Mouse (Mus musculus): Measurements from ENCODE around the gene Nars2. TPM values are rescaled to one million over a fixed set of nuclear protein-coding genes. Genes with fewer than 3 reads are reported as not detected.

Gene Nars2
- polyA plus RNA-seq, 1 experiment from 2014 or later = 22.9 TPM

DNA sequence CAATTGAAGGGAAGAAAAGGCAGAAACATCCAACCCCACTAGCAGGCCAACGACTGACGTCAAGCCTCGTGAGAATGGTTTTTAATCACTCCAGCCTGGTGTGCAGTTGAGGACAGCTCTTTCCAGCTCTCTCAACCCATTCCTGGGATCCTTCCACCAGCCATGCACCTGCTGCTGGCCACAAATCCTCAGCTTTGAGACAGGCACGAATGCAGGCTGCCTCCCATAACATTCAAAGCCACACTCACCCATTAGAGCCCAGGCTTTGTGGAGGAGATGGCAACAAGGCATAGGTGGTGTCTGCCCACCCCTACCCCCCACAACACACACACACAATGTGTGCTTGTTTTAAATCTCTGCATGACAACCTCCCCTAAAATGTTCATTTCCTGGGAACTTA, 127.4 kb downstream of the Nars2 start:
- H3K4me1 ChIP-seq (ENCODE audit: control insufficient read depth, insufficient read depth, low read length) = peaks cover 19% of the 10 kb centered on the region; the same call in 1 of the 2 replicates
- 50% methylated on average over 4 of the region's 4 CpGs for WGBS
- no peaks in the 10 kb centered on the region for H3K36me3 ChIP-seq (ENCODE audit: control insufficient read depth, insufficient read depth, low read length)
- no peak overlapping the region for H3K27ac ChIP-seq (ENCODE audit: low read length)
- no peak overlapping the region for H3K4me2 ChIP-seq (ENCODE audit: low read depth, low read length)
- no peak overlapping the region for H3K9ac ChIP-seq (ENCODE audit: low read length)
- no peak overlapping the region for H3K4me3 ChIP-seq (replicated peaks; ENCODE audit: low read length)
- H3K9me3 ChIP-seq (replicated peaks; ENCODE audit: control insufficient read depth, low read length) = no peaks in the 10 kb centered on the region
- H3K27me3 ChIP-seq (ENCODE audit: control insufficient read depth, insufficient read depth, low read length) = no peaks in the 10 kb centered on the region
- ATAC-seq (ENCODE audit: insufficient read depth, low FRiP score) = no peak

DNA sequence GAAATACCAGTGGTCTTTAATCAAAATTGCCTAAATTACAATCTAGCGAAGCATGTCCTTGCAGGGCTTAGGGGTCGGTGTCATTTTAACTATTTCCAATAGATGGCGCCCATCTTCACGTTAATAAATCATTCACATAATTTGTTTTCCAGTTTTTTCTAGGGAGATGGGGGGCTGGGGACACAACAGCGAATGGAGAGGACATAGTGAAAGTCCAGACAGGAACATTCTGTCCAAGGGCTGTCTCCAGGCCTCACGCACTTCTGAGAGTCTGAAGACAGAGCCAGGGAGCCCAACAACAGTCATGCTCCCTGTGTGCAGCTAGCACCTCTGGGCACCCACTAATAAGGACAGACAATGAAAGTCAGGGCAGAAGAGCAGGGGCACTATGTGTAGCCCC, 127.8 kb downstream of the Nars2 start:
- no peaks in the 10 kb centered on the region for H3K27me3 ChIP-seq (ENCODE audit: control insufficient read depth, insufficient read depth, low read length)
- WGBS = 15% methylated on average over 6 of the region's 6 CpGs
- peaks cover 20% of the 10 kb centered on the region; the same call in 1 of the 2 replicates for H3K4me1 ChIP-seq (ENCODE audit: control insufficient read depth, insufficient read depth, low read length)
- H3K9ac ChIP-seq (ENCODE audit: low read length) = no peak overlapping the region
- no peaks in the 10 kb centered on the region for H3K36me3 ChIP-seq (ENCODE audit: control insufficient read depth, insufficient read depth, low read length)
- no peak overlapping the region for H3K4me3 ChIP-seq (replicated peaks; ENCODE audit: low read length)
- no peak overlapping the region for H3K4me2 ChIP-seq (ENCODE audit: low read depth, low read length)
- H3K9me3 ChIP-seq (replicated peaks; ENCODE audit: control insufficient read depth, low read length) = no peaks in the 10 kb centered on the region
- no peak for ATAC-seq (ENCODE audit: insufficient read depth, low FRiP score)
- H3K27ac ChIP-seq (ENCODE audit: low read length) = no peak overlapping the region

DNA sequence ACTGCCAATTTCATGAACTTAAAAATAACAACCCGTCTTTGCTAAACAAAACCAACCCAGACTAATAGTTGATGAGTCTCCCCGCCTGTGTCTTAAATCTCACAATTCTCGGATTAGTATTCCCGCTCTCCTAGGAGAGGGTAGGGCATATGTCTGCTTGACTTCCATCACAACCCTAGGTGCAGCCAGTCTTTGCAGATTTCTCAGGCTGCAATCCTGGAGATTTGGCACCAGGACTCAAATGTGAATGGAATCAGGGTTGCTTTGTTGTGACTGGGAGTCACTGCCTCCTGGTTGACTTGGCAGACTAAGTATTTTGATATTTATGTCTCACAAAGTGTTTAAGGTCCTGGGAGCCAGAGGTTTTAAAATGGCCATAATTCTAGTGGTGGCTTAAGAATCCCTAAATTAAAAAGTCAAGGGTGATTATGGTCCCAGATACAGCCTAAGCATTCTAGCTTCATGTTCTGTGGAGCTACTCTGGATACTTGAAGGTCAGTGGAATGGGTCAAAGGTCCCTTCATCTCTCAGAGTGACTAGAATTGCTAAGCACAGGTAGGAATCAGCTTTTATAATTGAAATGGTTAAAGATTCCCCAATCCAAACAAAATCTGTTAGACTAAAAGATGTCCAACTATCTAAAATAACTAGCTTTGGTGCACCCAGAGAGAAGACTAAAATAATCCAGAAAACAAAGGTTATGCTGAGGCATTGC, 128.5 kb downstream of the Nars2 start:
- WGBS = 48% methylated on average over 4 of the region's 4 CpGs
- H3K4me1 ChIP-seq (ENCODE audit: control insufficient read depth, insufficient read depth, low read length) = peaks cover 23% of the 10 kb centered on the region; the same call in 1 of the 2 replicates
- H3K9me3 ChIP-seq (replicated peaks; ENCODE audit: control insufficient read depth, low read length) = no peaks in the 10 kb centered on the region
- ATAC-seq (ENCODE audit: insufficient read depth, low FRiP score) = no peak
- 0 out of 2 replicates have a peak overlapping the region, but pooled peaks have one; percentile 19 for H3K27ac ChIP-seq (ENCODE audit: low read length)
- H3K4me3 ChIP-seq (replicated peaks; ENCODE audit: low read length) = no peak overlapping the region
- H3K9ac ChIP-seq (ENCODE audit: low read length) = no peak overlapping the region
- H3K4me2 ChIP-seq (ENCODE audit: low read depth, low read length) = no peak overlapping the region
- H3K27me3 ChIP-seq (ENCODE audit: control insufficient read depth, insufficient read depth, low read length) = no peaks in the 10 kb centered on the region
- H3K36me3 ChIP-seq (ENCODE audit: control insufficient read depth, insufficient read depth, low read length) = no peaks in the 10 kb centered on the region

DNA sequence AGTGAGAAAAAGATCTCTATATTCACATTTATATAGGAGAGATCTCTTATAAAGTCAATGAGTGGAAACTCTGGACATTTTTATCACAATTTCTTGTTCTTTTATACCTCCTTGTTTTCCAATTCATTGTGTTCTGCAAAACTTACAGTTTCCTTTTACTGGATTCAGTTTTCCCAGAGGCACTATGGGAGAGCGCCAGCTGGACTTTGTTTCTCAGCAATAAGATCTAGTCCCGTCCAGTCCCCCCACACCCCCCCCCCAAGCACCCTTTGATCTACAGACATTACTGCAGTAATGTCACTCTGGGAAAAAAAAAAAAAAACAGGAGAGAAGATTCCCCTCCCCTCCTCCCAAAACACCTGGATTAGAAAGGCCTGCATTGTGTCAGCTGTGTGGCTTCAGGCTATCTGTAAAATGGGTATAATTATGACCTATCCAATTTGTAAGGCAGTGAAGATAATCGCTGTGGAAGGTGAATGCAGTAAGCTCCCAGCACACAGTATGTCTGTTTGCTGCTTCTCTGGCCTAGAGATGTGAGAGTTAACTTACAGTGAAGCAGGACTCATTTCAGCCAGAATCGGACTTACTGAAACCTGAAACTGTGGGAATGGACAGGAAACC, 129.4 kb downstream of the Nars2 start:
- Histone ChIP-seq H3K27ac (ENCODE audit: low read length) (peak overlapping the region; percentile 96), H3K4me1 (ENCODE audit: control insufficient read depth, insufficient read depth, low read length) (peaks cover 23% of the 10 kb centered on the region; the same call in 1 of the 2 replicates), H3K36me3 (ENCODE audit: control insufficient read depth, insufficient read depth, low read length) (no peaks in the 10 kb centered on the region), H3K9me3 (replicated peaks; ENCODE audit: control insufficient read depth, low read length) (no peaks in the 10 kb centered on the region), H3K27me3 (ENCODE audit: control insufficient read depth, insufficient read depth, low read length) (no peaks in the 10 kb centered on the region), H3K9ac (ENCODE audit: low read length) (peak overlapping the region; percentile 88), H3K4me3 (replicated peaks; ENCODE audit: low read length) (peak overlapping the region; percentile 92), H3K4me2 (ENCODE audit: low read depth, low read length) (peak overlapping the region; percentile 85)
- ATAC-seq (ENCODE audit: insufficient read depth, low FRiP score) = no peak
- WGBS = 33% methylated on average over 4 of the region's 4 CpGs

DNA sequence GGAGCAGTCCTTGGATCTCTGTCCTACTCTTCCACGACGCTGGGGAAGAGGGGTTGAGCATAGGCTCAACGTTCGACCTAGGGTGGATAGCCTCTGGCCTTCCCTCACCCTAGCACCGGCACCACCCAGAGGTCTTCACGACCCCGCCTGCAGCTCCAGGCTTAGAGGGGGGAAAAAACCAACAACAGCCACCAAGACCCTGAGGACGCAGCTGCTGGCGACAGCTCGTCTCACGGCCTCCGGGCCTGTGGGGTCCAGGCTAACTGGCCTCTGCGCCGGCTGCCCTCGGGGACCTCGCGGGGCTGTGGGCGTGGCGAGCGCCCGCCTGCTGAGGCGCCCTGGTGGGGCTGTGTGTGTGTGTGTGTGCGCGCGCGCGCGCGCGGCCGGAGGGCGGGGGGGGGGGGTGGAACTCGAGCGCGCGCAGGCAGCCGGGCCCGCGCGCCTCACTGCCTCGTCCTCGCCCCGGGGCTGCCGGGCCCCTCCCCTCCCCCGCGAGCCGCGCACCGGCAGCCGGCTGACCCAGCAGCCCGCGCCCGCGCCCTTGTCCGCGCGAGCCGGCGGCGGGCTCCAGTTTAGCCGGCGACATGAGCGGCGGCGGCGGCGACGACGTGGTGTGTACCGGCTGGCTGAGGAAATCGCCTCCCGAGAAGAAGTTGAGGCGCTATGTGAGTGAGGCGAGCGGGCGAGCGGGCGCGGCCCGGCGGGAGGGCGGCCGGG, 130.1 kb downstream of the Nars2 start, which contains the start of gene Gab2:
Gene Gab2 (plus strand): TSS at position 345 of the 717 bp plus-strand sequence.
- H3K27ac ChIP-seq (ENCODE audit: low read length) = peak within 1 kb of the TSS; percentile 96
- peak; percentile 87 for ATAC-seq (ENCODE audit: insufficient read depth, low FRiP score)
- H3K9me3 ChIP-seq (replicated peaks; ENCODE audit: control insufficient read depth, low read length) = no peaks in the 10 kb centered on the region
- H3K9ac ChIP-seq (ENCODE audit: low read length) = peak within 1 kb of the TSS; percentile 88
- H3K4me3 ChIP-seq (replicated peaks; ENCODE audit: low read length) = peak within 1 kb of the TSS; percentile 92
- no peaks in the 10 kb centered on the region for H3K27me3 ChIP-seq (ENCODE audit: control insufficient read depth, insufficient read depth, low read length)
- under 1% methylated on average over 55 of the region's 83 CpGs for WGBS
- H3K36me3 ChIP-seq (ENCODE audit: control insufficient read depth, insufficient read depth, low read length) = no peaks in the 10 kb centered on the region
- H3K4me2 ChIP-seq (ENCODE audit: low read depth, low read length) = peak within 1 kb of the TSS; percentile 85
- peaks cover 23% of the 10 kb centered on the region; the same call in 1 of the 2 replicates for H3K4me1 ChIP-seq (ENCODE audit: control insufficient read depth, insufficient read depth, low read length)

DNA sequence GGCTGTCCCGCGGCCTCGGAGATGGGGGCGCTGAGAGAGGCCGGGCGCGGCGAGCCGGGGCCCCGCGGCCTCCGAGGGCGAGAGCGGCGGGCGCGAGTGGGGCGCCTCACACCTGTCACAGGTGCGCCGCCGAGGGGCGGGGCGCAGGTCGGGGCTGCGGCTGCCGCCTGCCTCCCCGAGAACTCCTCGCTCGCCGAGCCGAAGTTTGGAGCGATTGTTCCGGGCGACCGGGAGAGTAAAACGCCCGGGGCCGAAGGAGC, 130.6 kb downstream of the Nars2 start:
- Histone ChIP-seq H3K4me1 (ENCODE audit: control insufficient read depth, insufficient read depth, low read length) (peaks cover 23% of the 10 kb centered on the region; the same call in 1 of the 2 replicates), H3K27me3 (ENCODE audit: control insufficient read depth, insufficient read depth, low read length) (no peaks in the 10 kb centered on the region), H3K36me3 (ENCODE audit: control insufficient read depth, insufficient read depth, low read length) (no peaks in the 10 kb centered on the region), H3K4me3 (replicated peaks; ENCODE audit: low read length) (peak overlapping the region; percentile 92), H3K9ac (ENCODE audit: low read length) (peak overlapping the region; percentile 88), H3K4me2 (ENCODE audit: low read depth, low read length) (peak overlapping the region; percentile 85), H3K27ac (ENCODE audit: low read length) (peak overlapping the region; percentile 96), H3K9me3 (replicated peaks; ENCODE audit: control insufficient read depth, low read length) (no peaks in the 10 kb centered on the region)
- 0% methylated on average over 34 of the region's 38 CpGs for WGBS
- peak; percentile 51 for ATAC-seq (ENCODE audit: insufficient read depth, low FRiP score)

DNA sequence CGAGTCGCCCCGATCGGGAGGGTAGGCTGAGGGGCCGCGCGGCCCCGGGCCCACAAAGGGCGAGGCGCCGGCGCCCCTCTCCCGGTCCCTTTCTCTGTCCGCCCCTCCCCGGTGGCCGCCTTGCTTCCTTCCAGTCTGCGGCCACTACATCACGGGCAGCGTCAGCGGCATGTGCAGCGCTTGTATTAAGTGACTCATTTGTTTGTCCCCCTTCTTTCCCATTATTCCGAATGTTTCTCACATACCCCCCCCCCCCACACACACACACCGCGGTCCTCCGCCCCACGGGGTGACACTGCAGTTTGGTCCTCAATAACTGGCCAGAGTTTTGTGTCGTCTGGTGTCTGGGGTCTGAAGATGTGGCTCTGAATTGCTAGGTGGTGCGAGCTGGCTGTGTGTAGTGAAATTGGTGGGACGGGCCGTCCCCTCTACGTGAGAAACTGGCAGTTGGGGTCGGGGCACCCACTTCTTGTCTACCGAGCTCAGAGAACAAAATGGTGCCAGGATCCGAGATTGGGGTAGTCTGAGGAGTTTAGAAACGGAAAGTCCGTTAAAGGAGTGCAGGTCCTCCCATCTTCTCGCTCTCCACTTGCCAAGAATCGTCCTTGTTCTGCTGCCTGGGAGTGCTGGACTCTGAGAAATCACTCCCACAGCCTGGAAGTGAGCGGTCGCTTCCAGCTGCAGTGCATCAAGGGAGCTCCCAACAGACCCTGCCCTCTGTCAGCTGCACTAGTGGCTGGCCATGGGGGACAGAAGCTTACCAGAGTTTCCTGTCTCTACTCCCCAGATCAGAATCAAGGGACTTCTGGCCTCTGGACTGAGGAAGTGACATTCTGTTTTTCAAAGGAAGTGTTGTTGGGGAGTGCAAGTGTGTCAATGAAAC, 131.2 kb downstream of the Nars2 start:
- no peaks in the 10 kb centered on the region for H3K9me3 ChIP-seq (replicated peaks; ENCODE audit: control insufficient read depth, low read length)

DNA sequence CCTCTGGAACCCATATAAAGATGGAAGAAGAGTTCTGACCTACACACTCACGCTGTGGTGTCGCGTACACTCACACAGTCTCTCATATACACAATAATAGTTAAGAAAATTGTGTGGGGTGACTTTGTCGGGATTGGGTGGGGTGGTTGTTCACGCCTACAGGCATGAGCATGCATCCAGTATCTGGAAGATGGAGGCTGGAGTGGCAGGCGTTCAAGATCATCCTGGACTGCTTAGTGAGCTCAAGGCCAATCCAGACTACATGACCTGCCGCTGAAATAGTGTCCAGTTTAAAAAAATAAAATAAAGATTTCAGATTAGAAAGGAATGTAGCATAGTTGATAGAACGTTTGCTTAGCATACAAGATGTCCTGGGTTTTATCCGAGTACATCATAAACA, 132.3 kb downstream of the Nars2 start:
- peak overlapping the region; percentile 85 for H3K4me2 ChIP-seq (ENCODE audit: low read depth, low read length)
- no peak for ATAC-seq (ENCODE audit: insufficient read depth, low FRiP score)
- 71% methylated on average over 9 of the region's 9 CpGs for WGBS
- H3K9ac ChIP-seq (ENCODE audit: low read length) = no peak overlapping the region
- H3K9me3 ChIP-seq (replicated peaks; ENCODE audit: control insufficient read depth, low read length) = no peaks in the 10 kb centered on the region
- H3K36me3 ChIP-seq (ENCODE audit: control insufficient read depth, insufficient read depth, low read length) = no peaks in the 10 kb centered on the region
- H3K4me3 ChIP-seq (replicated peaks; ENCODE audit: low read length) = 0 out of 2 replicates have a peak overlapping the region, but pooled peaks have one; percentile 92
- peak overlapping the region; percentile 96 for H3K27ac ChIP-seq (ENCODE audit: low read length)
- peaks cover 23% of the 10 kb centered on the region; the same call in 1 of the 2 replicates for H3K4me1 ChIP-seq (ENCODE audit: control insufficient read depth, insufficient read depth, low read length)
- H3K27me3 ChIP-seq (ENCODE audit: control insufficient read depth, insufficient read depth, low read length) = no peaks in the 10 kb centered on the region

More for the DNA sequence above, 131.2 kb downstream of the Nars2 start:
- under 1% methylated on average over 37 of the region's 40 CpGs for WGBS
- peak; percentile 71 for ATAC-seq (ENCODE audit: insufficient read depth, low FRiP score)
- H3K27me3 ChIP-seq (ENCODE audit: control insufficient read depth, insufficient read depth, low read length) = no peaks in the 10 kb centered on the region
- peak overlapping the region; percentile 92 for H3K4me3 ChIP-seq (replicated peaks; ENCODE audit: low read length)
- H3K4me2 ChIP-seq (ENCODE audit: low read depth, low read length) = peak overlapping the region; percentile 85
- peaks cover 23% of the 10 kb centered on the region; the same call in 1 of the 2 replicates for H3K4me1 ChIP-seq (ENCODE audit: control insufficient read depth, insufficient read depth, low read length)
- H3K9ac ChIP-seq (ENCODE audit: low read length) = peak overlapping the region; percentile 88
- peak overlapping the region; percentile 96 for H3K27ac ChIP-seq (ENCODE audit: low read length)
- no peaks in the 10 kb centered on the region for H3K36me3 ChIP-seq (ENCODE audit: control insufficient read depth, insufficient read depth, low read length)

Measured in stomach, embryonic 16.5 days (tissue).